Mouse (Mus musculus) kidney, postnatal 0 days (tissue): Measurements from ENCODE around the gene AC153137.1. TPM values are rescaled to one million over a fixed set of nuclear protein-coding genes. Genes with fewer than 3 reads are reported as not detected.

ENCODE experiments used
- ATAC-seq: fragments of 200-750 bp; cut with Nextera tagmentation; replicated peaks from 2 replicates; pipeline ENCODE4 v1.8.0; 2017; ENCODE audit warnings: low read depth, moderate number of reproducible peaks, moderate TSS enrichment, moderate library complexity; ENCODE audit not compliant: low FRiP score
- DNase-seq: peaks from one replicate; pipeline ENCODE4 v3.0.0-alpha.2; 2016; ENCODE audit warnings: low spot score
- H3K27ac ChIP-seq: fragments of 300-500 bp; sonication (generic); 2 replicates; pipeline ENCODE4 v1.5.1; 2014; ENCODE audit warnings: mild to moderate bottlenecking
- H3K27me3 ChIP-seq: fragments of 300-500 bp; sonication (generic); 2 replicates; pipeline ENCODE4 v1.6.1; 2014; ENCODE audit warnings: low read length, mixed read lengths; ENCODE audit not compliant: insufficient read depth
- H3K36me3 ChIP-seq: fragments of 300-500 bp; sonication (generic); 2 replicates; pipeline ENCODE4 v1.6.1; 2014; ENCODE audit warnings: low read length, mixed read lengths; ENCODE audit not compliant: insufficient read depth
- H3K4me1 ChIP-seq: fragments of 300-500 bp; sonication (generic); replicated peaks from 2 replicates; pipeline ENCODE4 v1.6.1; 2014; ENCODE audit warnings: antibody characterized with exemption, low read length, mixed read lengths; ENCODE audit not compliant: insufficient read depth
- H3K4me2 ChIP-seq: fragments of 300-500 bp; sonication (generic); 2 replicates; pipeline ENCODE4 v1.6.1; 2014; ENCODE audit warnings: mild to moderate bottlenecking, low read length, moderate library complexity, mixed read lengths
- H3K4me3 ChIP-seq: fragments of 300-500 bp; sonication (generic); replicated peaks from 2 replicates; pipeline ENCODE4 v1.5.1; 2014; ENCODE audit warnings: low read depth, low read length
- H3K9ac ChIP-seq: fragments of 300-500 bp; sonication (generic); 2 replicates; pipeline ENCODE4 v1.6.1; 2014; ENCODE audit warnings: low read depth, low read length
- H3K9me3 ChIP-seq: fragments of 300-500 bp; sonication (generic); replicated peaks from 2 replicates; pipeline ENCODE4 v1.6.1; 2016; ENCODE audit warnings: low read length, inconsistent platforms, mixed read lengths
- CTCF ChIP-seq: IDR thresholded peaks from 2 replicates; pipeline ENCODE4 v1.5.1; 2016; ENCODE audit warnings: antibody characterized with exemption, low read depth, mild to moderate bottlenecking, moderate library complexity
- WGBS: fragments of 180-500 bp; shearing (Covaris S2); extraction: QIAGEN DNeasy Blood & Tissue Kit; methylation state at CpG from one replicate; pipeline ENCODE4 v1.1.7; 2014; 5-methylcytosine and 5-hydroxymethylcytosine counted together
- polyA plus RNA-seq: library from polyadenylated mRNA; unstranded; fragments of >200 nt; fragmentation: Nextera tagmentation; extraction: Ambion mirVana; gene quantifications from 2 replicates; pipeline ENCODE4 v1.2.1, GENCODE M21; 2015

The AC153137.1 gene
- polyA plus RNA-seq, 1 experiment from 2014 or later, result not detected

GRCm38 (mm10) chr1:30951795-30952194 is 26.0 kb downstream of the AC153137.1 start:
- ATAC-seq (no peak), DNase-seq (no peak)
- no peak for TF ChIP-seq CTCF
- Histone ChIP-seq H3K4me1 (no peaks in the 10 kb centered on the region), H3K9me3 (no peaks in the 10 kb centered on the region), H3K9ac (no peak overlapping the region), H3K36me3 (no peaks in the 10 kb centered on the region), H3K4me3 (no peak overlapping the region), H3K27me3 (no peaks in the 10 kb centered on the region), H3K4me2 (no peak overlapping the region), H3K27ac (no peak overlapping the region)
- 83% methylated on average over 2 of the region's 2 CpGs for WGBS

- H3K36me3 ChIP-seq, result no peaks in the 10 kb centered on the region
- H3K4me3 ChIP-seq, result peak overlapping the region; percentile 73
- no peaks in the 10 kb centered on the region for H3K9me3 ChIP-seq
- H3K27me3 ChIP-seq, result no peaks in the 10 kb centered on the region
- no peak for TF ChIP-seq CTCF
- H3K4me1 ChIP-seq, result no peaks in the 10 kb centered on the region
- DNase-seq (no peak), ATAC-seq (no peak)
- WGBS, result 27% methylated on average over 5 of the region's 5 CpGs
- peak overlapping the region; percentile 77 for H3K9ac ChIP-seq
- H3K27ac ChIP-seq, result peak overlapping the region; percentile 99
- H3K4me2 ChIP-seq, result peak overlapping the region; percentile 59
Measured at GRCm38 (mm10) chr1:30950456-30950835, 27.3 kb downstream of the AC153137.1 start.

- Histone ChIP-seq H3K27ac (peak overlapping the region; percentile 99), H3K36me3 (peaks cover 4% of the 10 kb centered on the region), H3K4me2 (peak overlapping the region; percentile 59), H3K4me1 (no peaks in the 10 kb centered on the region), H3K4me3 (peak overlapping the region; percentile 73), H3K9me3 (no peaks in the 10 kb centered on the region), H3K27me3 (no peaks in the 10 kb centered on the region), H3K9ac (peak overlapping the region; percentile 98)
- DNase-seq (peak; percentile 96), ATAC-seq (peak; percentile 99)
- whole genome bisulfite sequencing, result 1% methylated on average over 50 of the region's 66 CpGs
- TF ChIP-seq CTCF, result no peak
Measured at GRCm38 (mm10) chr1:30949710-30950455, 27.9 kb downstream of the AC153137.1 start.

GRCm38 (mm10) chr1:30948950-30949639 is 28.7 kb downstream of the AC153137.1 start:
- under 1% methylated on average over 73 of the region's 85 CpGs for WGBS
- H3K9me3 ChIP-seq, result no peaks in the 10 kb centered on the region

GRCm38 (mm10) chr1:30948361-30948949 is 29.3 kb downstream of the AC153137.1 start:
- no peaks in the 10 kb centered on the region for H3K27me3 ChIP-seq
- TF ChIP-seq CTCF, result peak; percentile 66
- H3K36me3 ChIP-seq, result peaks cover 18% of the 10 kb centered on the region
- peak overlapping the region; percentile 98 for H3K9ac ChIP-seq
- WGBS, result under 1% methylated on average over 16 of the region's 16 CpGs
- DNase-seq, result peak; percentile 74
- no peak for ATAC-seq
- H3K4me3 ChIP-seq, result peak overlapping the region; percentile 73
- H3K9me3 ChIP-seq, result no peaks in the 10 kb centered on the region
- H3K4me1 ChIP-seq, result no peaks in the 10 kb centered on the region
- H3K4me2 ChIP-seq, result peak overlapping the region; percentile 59
- H3K27ac ChIP-seq, result peak overlapping the region; percentile 99

More at GRCm38 (mm10) chr1:30948950-30949639, 28.7 kb downstream of the AC153137.1 start:
- ATAC-seq (peak; percentile 53), DNase-seq (peak; percentile 64)
- Histone ChIP-seq H3K27me3 (no peaks in the 10 kb centered on the region), H3K27ac (peak overlapping the region; percentile 99), H3K4me1 (no peaks in the 10 kb centered on the region), H3K4me3 (peak overlapping the region; percentile 73), H3K4me2 (peak overlapping the region; percentile 59), H3K9ac (peak overlapping the region; percentile 98), H3K36me3 (peaks cover 12% of the 10 kb centered on the region)
- TF ChIP-seq CTCF, result no peak

- Histone ChIP-seq H3K9ac (no peak overlapping the region), H3K9me3 (no peaks in the 10 kb centered on the region), H3K4me2 (no peak overlapping the region), H3K4me1 (no peaks in the 10 kb centered on the region), H3K36me3 (peaks cover 20% of the 10 kb centered on the region), H3K4me3 (no peak overlapping the region), H3K27ac (no peak overlapping the region), H3K27me3 (no peaks in the 10 kb centered on the region)
- no peak for TF ChIP-seq CTCF
- 91% methylated on average over 6 of the region's 6 CpGs for WGBS
- no peak for DNase-seq
- ATAC-seq, result no peak
Measured at GRCm38 (mm10) chr1:30945136-30945535, 32.6 kb downstream of the AC153137.1 start.
